Mouse (Mus musculus) cerebellum, adult 9-11 months (tissue): Measurements from ENCODE around the gene Muc3.

Experiments used
- DNase-seq: peaks from one replicate; pipeline ENCODE4 v3.0.0; 2022

Muc3 gene

DNA sequence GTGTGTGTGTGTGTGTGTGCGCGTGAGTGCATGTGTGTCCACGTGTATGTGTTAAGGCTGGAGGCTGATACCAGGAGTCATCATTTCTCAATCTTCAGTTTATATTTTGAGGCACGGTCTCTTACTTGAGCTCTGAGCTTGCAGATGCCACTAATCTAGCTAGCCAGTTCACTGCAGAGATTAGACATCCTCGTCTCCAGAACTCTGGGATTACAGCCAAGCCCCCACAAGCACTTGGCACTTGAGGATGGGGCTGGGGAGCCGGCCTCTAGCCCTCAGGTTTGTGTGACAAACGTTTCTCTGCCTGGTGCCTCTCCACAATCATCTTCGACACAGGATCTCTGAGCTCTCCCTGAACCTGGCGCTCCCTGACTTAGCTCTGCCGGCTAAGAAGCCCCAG, 58.3 kb downstream of the Muc3 start:
- no peak for DNase-seq

GRCm38 (mm10) chr5:137087410-137087809, 61.7 kb downstream of the Muc3 start:
- DNase-seq, result no peak

DNA sequence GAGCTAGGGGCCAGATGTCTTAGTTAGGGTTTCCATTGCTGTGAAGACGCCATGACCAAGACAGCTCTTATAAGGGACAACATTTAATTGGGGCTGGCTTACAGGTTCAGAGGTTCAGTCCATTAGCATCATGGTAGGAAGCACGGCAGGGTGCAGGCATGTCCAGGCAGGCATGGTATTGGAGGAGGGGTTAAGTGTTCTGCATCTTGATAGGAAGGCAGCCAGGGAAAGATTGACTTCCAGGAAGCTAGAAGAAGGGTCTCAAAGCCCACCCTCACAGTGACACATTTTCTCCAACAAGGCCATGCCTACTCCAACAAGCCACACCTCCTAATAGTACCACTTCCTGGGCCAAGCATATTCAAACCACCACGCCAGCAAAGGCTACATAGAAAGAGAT, 63.4 kb downstream of the Muc3 start:
- no peak for DNase-seq

GRCm38 (mm10) chr5:137085021-137085420, 64.1 kb downstream of the Muc3 start:
- DNase-seq, result no peak
